Mouse (Mus musculus): Measurements from ENCODE around the gene Pkp3.

GRCm38 (mm10) chr7:141103161-141103560, 25.1 kb downstream of the Pkp3 start:
- TF ChIP-seq CTCF (IDR thresholded peaks at IDR 0.05; ENCODE audit: low read depth) = no peak
- TF ChIP-seq EP300 (IDR thresholded peaks at IDR 0.05; ENCODE audit: low read depth) = no peak

All from liver, embryonic 14.5 days (tissue).